Mouse (Mus musculus): ENCODE measurements around the gene Cysltr1.

GRCm38 (mm10) chrX:106623667-106624066 is 20.2 kb upstream of the Cysltr1 start:
- TF ChIP-seq POLR2A (IDR thresholded peaks at IDR 0.05; ENCODE audit: insufficient read depth, low read depth, low read length) = no peak
- TF ChIP-seq CTCF (IDR thresholded peaks at IDR 0.05) = no peak
